Comparison of ENCODE assay signal across 10 mouse cellular contexts in genomic region chr11:97536083-97536747, GRCm38 (mm10). TPM values are rescaled to one million over a fixed set of nuclear protein-coding genes. Genes with fewer than 3 reads are reported as not detected.
DNase-seq lines count a peak whose midpoint lies in the region; ATAC-seq and TF ChIP-seq lines count a peak whose summit lies in the region.
"Had no signal": no experiment of that assay in that cellular context is flagged by ENCODE, and none has a peak within 500 bp of the region (broad histone marks: within the 10 kb centered on the region; RNA-seq: fewer than 3 reads in every experiment).

No protein-coding gene starts in this region.

- no peak for TF ChIP-seq POLR2A in cerebellum, adult 2 months (IDR thresholded peaks at IDR 0.05; ENCODE audit: borderline replicate concordance, insufficient read depth, low read length)

- DNase-seq in heart, postnatal 14 days: no peak
- peak in 1 of 2 experiments; percentile 68 for DNase-seq in cerebellum, adult 2 months
- DNase-seq in midbrain, embryonic 11.5 days (ENCODE audit: low spot score, missing footprints): peak; percentile 91
- no peak for DNase-seq in embryo, embryonic 10.5 days (ENCODE audit: low spot score)
- no peak for DNase-seq in thymus, postnatal 10 days (ENCODE audit: low spot score in 2 of 2)
- no peak for DNase-seq in thymus, postnatal 25 days

- H3K27ac ChIP-seq in heart, embryonic 15.5 days: no peak overlapping the region
- peak overlapping the region; percentile 96 for H3K27ac ChIP-seq in cerebellum, adult 2 months (ENCODE audit: insufficient read depth, low read length)
- H3K27ac ChIP-seq in forebrain, embryonic 15.5 days (replicated peaks): no peak overlapping the region
- H3K27ac ChIP-seq in midbrain, embryonic 11.5 days (ENCODE audit: low read depth, low read length): no peak overlapping the region

- no peak for TF ChIP-seq CTCF in cerebellum, adult 2 months (IDR thresholded peaks at IDR 0.05; ENCODE audit: borderline replicate concordance, insufficient read depth, low read depth, low read length)

- H3K27me3 ChIP-seq in heart, embryonic 15.5 days: peaks cover 95% of the 10 kb centered on the region
- no peaks in the 10 kb centered on the region for H3K27me3 ChIP-seq in cerebellum, adult 2 months (ENCODE audit: control insufficient read depth, insufficient read depth, low read length)
- H3K27me3 ChIP-seq in forebrain, embryonic 15.5 days: peaks cover 41% of the 10 kb centered on the region
- H3K27me3 ChIP-seq in midbrain, embryonic 11.5 days (ENCODE audit: control insufficient read depth, insufficient read depth, low read length): peaks cover 63% of the 10 kb centered on the region

- 9% methylated on average over 35 of the region's 35 CpGs for WGBS in heart, embryonic 15.5 days
- whole genome bisulfite sequencing in cerebellum, adult 2 months: 6% methylated on average over 35 of the region's 35 CpGs
- WGBS in forebrain, embryonic 15.5 days: 37% methylated on average over 35 of the region's 35 CpGs
- WGBS in midbrain, embryonic 11.5 days: 12% methylated on average over 35 of the region's 35 CpGs

- ATAC-seq in heart, embryonic 15.5 days (replicated peaks; ENCODE audit: insufficient number of reproducible peaks, insufficient read depth, low FRiP score, low read depth): no peak
- ATAC-seq in forebrain, embryonic 15.5 days (replicated peaks): no peak
- ATAC-seq in midbrain, embryonic 11.5 days (ENCODE audit: low FRiP score): no peak

- intact Hi-C loops in heart, postnatal 14 days (cut with DNase I): no loop called here

- no peak overlapping the region for H3K9ac ChIP-seq in heart, embryonic 15.5 days
- 0 out of 2 replicates have a peak overlapping the region, but pooled peaks have one; percentile 27 for H3K9ac ChIP-seq in forebrain, embryonic 15.5 days (replicated peaks)
- H3K9ac ChIP-seq in midbrain, embryonic 11.5 days (ENCODE audit: low read length): peak overlapping the region; percentile 16; the same call in 1 of the 2 replicates

- H3K4me3 ChIP-seq in heart, embryonic 15.5 days: peak overlapping the region; percentile 49
- H3K4me3 ChIP-seq in cerebellum, adult 2 months (replicated peaks; ENCODE audit: insufficient read depth, low read depth, low read length): peak overlapping the region; percentile 63
- no peak overlapping the region for H3K4me3 ChIP-seq in forebrain, embryonic 15.5 days
- peak overlapping the region; percentile 33; the same call in 1 of the 2 replicates for H3K4me3 ChIP-seq in midbrain, embryonic 11.5 days (ENCODE audit: low read depth, low read length)
- H3K4me3 ChIP-seq: myocyte had no signal

- peak overlapping the region; percentile 89 for H3K4me2 ChIP-seq in heart, embryonic 15.5 days
- peak overlapping the region; percentile 49; the same call in 1 of the 2 replicates for H3K4me2 ChIP-seq in forebrain, embryonic 15.5 days (replicated peaks)
- H3K4me2 ChIP-seq in midbrain, embryonic 11.5 days: peak overlapping the region; percentile 72

- no peaks in the 10 kb centered on the region for H3K9me3 ChIP-seq in heart, embryonic 15.5 days (replicated peaks)
- no peaks in the 10 kb centered on the region for H3K9me3 ChIP-seq in forebrain, embryonic 15.5 days
- no peaks in the 10 kb centered on the region for H3K9me3 ChIP-seq in midbrain, embryonic 11.5 days (ENCODE audit: control insufficient read depth, low read length)

- H3K36me3 ChIP-seq in heart, embryonic 15.5 days: no peaks in the 10 kb centered on the region
- peaks cover 10% of the 10 kb centered on the region for H3K36me3 ChIP-seq in forebrain, embryonic 15.5 days
- no peaks in the 10 kb centered on the region for H3K36me3 ChIP-seq in midbrain, embryonic 11.5 days (ENCODE audit: control insufficient read depth, insufficient read depth, low read length)

- H3K4me1 ChIP-seq in heart, embryonic 15.5 days (replicated peaks): peaks cover 47% of the 10 kb centered on the region
- H3K4me1 ChIP-seq in cerebellum, adult 2 months (ENCODE audit: control insufficient read depth, insufficient read depth, low read length): peaks cover 49% of the 10 kb centered on the region
- H3K4me1 ChIP-seq in forebrain, embryonic 15.5 days: peaks cover 68% of the 10 kb centered on the region
- H3K4me1 ChIP-seq in midbrain, embryonic 11.5 days (ENCODE audit: control insufficient read depth, insufficient read depth, low read length): peaks cover 37% of the 10 kb centered on the region

RNA-seq across cellular contexts. Expression of gene 4933428G20Rik, which starts 36.1 kb away (rescaled TPM):
- 0.78 and 1.0 TPM in 2 replicates for polyA plus RNA-seq in heart, embryonic 15.5 days (2015; fragmentation: Nextera tagmentation; extraction: Ambion mirVana)
- total RNA-seq in heart, postnatal 14 days (2021): not detected
- polyA plus RNA-seq in cerebellum, adult 2 months (2012; rRNA removed): not detected in 2 replicates
- polyA plus RNA-seq in forebrain, embryonic 15.5 days (2015; fragmentation: Nextera tagmentation; extraction: Ambion mirVana): 1.0 and 1.1 TPM in 2 replicates
- polyA plus RNA-seq in midbrain, embryonic 11.5 days (2014; fragmentation: Nextera tagmentation; extraction: Ambion mirVana): 0.11 TPM in 1 of 2 replicates, not detected in the other
- polyA plus RNA-seq: large intestine, adult 2 months had no signal

RNA-seq across cellular contexts. Expression of gene Srcin1, which starts 39.8 kb away (rescaled TPM):
- polyA plus RNA-seq in heart, embryonic 15.5 days (2015; fragmentation: Nextera tagmentation; extraction: Ambion mirVana): 0.06 and 0.15 TPM in 2 replicates
- total RNA-seq in heart, postnatal 14 days (2021): under 1 TPM; 0.29 to 0.34 TPM
- polyA plus RNA-seq in cerebellum, adult 2 months (2012; rRNA removed): 127 and 142 TPM in 2 replicates
- 10.8 and 11.6 TPM in 2 replicates for polyA plus RNA-seq in forebrain, embryonic 15.5 days (2015; fragmentation: Nextera tagmentation; extraction: Ambion mirVana)
- 1.7 and 2.2 TPM in 2 replicates for polyA plus RNA-seq in midbrain, embryonic 11.5 days (2014; fragmentation: Nextera tagmentation; extraction: Ambion mirVana)
- polyA plus RNA-seq: myocyte had no signal

Comparison
In these comparisons a context has a peak if more than half of its experiments do, and no peak if none do; other contexts are left out.
1. RNA of gene Srcin1, which starts 39.8 kb away (polyA plus RNA-seq): 127 to 142 TPM in cerebellum, adult 2 months; 10.8 to 11.6 TPM in forebrain, embryonic 15.5 days, 1.7 to 2.2 TPM in midbrain, embryonic 11.5 days and 0.06 to 0.15 TPM in heart, embryonic 15.5 days; every median in the first group is over 10 times any median in the second.
2. Peak in every context shown above with its lines, with median percentiles within 50 percentile points of each other: H3K4me2 ChIP-seq.